16 mouse cellular contexts compared by ENCODE assay signal in genomic region chr7:64371940-64372878, GRCm38 (mm10). TPM values are rescaled to one million over a fixed set of nuclear protein-coding genes. Genes with fewer than 3 reads are reported as not detected.
DNase-seq lines count a peak whose midpoint lies in the region; ATAC-seq and TF ChIP-seq lines count a peak whose summit lies in the region.
"Had no signal": no experiment of that assay in that cellular context is flagged by ENCODE, and none has a peak within 500 bp of the region (broad histone marks: within the 10 kb centered on the region; RNA-seq: fewer than 3 reads in every experiment).

No protein-coding gene starts in this region.

- no peaks in the 10 kb centered on the region for H3K9me3 ChIP-seq in lung, embryonic 14.5 days (ENCODE audit: low read depth, low read length)
- no peaks in the 10 kb centered on the region for H3K9me3 ChIP-seq in embryonic facial prominence, embryonic 10.5 days
- no peaks in the 10 kb centered on the region for H3K9me3 ChIP-seq in neural tube, embryonic 14.5 days (ENCODE audit: control insufficient read depth, low read length)
- H3K9me3 ChIP-seq: stomach, embryonic 15.5 days had no signal

- H3K4me1 ChIP-seq in lung, embryonic 14.5 days (ENCODE audit: insufficient read depth) = no peaks in the 10 kb centered on the region
- peaks cover 14% of the 10 kb centered on the region for H3K4me1 ChIP-seq in embryonic facial prominence, embryonic 10.5 days
- peaks cover 4% of the 10 kb centered on the region; the same call in 1 of the 2 replicates for H3K4me1 ChIP-seq in neural tube, embryonic 14.5 days (ENCODE audit: control insufficient read depth, insufficient read depth, low read length)
- H3K4me1 ChIP-seq: stomach, embryonic 15.5 days had no signal

- TF ChIP-seq CTCF in lung, embryonic 14.5 days (IDR thresholded peaks at IDR 0.05; ENCODE audit: low read depth) = no peak

- H3K27ac ChIP-seq in lung, embryonic 14.5 days (ENCODE audit: low read depth) = no peak overlapping the region
- H3K27ac ChIP-seq in embryonic facial prominence, embryonic 10.5 days (replicated peaks) = no peak overlapping the region
- H3K27ac ChIP-seq in neural tube, embryonic 14.5 days (ENCODE audit: low read depth, low read length) = no peak overlapping the region
- H3K27ac ChIP-seq: kidney, postnatal 0 days; liver, embryonic 14.5 days; stomach, embryonic 15.5 days had no signal

- H3K27me3 ChIP-seq in lung, embryonic 14.5 days (ENCODE audit: insufficient read depth, low read length) = no peaks in the 10 kb centered on the region
- no peaks in the 10 kb centered on the region for H3K27me3 ChIP-seq in embryonic facial prominence, embryonic 10.5 days (replicated peaks; ENCODE audit: low read depth, poor library complexity, severe bottlenecking)
- no peaks in the 10 kb centered on the region for H3K27me3 ChIP-seq in neural tube, embryonic 14.5 days (ENCODE audit: control insufficient read depth, insufficient read depth, low read length)
- H3K27me3 ChIP-seq: stomach, embryonic 15.5 days had no signal

- no peak overlapping the region for H3K4me3 ChIP-seq in lung, embryonic 14.5 days (ENCODE audit: low read depth, low read length)
- peak overlapping the region; percentile 76; the same call in 1 of the 2 replicates for H3K4me3 ChIP-seq in embryonic facial prominence, embryonic 10.5 days
- no peak overlapping the region for H3K4me3 ChIP-seq in neural tube, embryonic 14.5 days (ENCODE audit: low read depth, low read length)

- peak overlapping the region; percentile 67; the same call in 1 of the 2 replicates for H3K4me2 ChIP-seq in lung, embryonic 14.5 days
- no peak overlapping the region for H3K4me2 ChIP-seq in neural tube, embryonic 14.5 days (ENCODE audit: low read depth, low read length)

- peak; percentile 83 for DNase-seq in heart, adult 11 months
- DNase-seq in heart, postnatal 14 days = no peak
- DNase-seq in lung, embryonic 14.5 days = no peak
- DNase-seq in lung, postnatal 4 days = no peak
- no peak for DNase-seq in embryonic facial prominence, embryonic 10.5 days (ENCODE audit: low spot score)
- DNase-seq in cerebellum, postnatal 10 days = no peak
- DNase-seq in adipocyte (ENCODE audit: low spot score) = no peak
- DNase-seq: adrenal gland, postnatal 25 days; cerebellum, adult 8-10 months; gastrocnemius, postnatal 36 days; kidney, adult 11 months had no signal

- H3K36me3 ChIP-seq in lung, embryonic 14.5 days (ENCODE audit: insufficient read depth) = peaks cover 20% of the 10 kb centered on the region
- peaks cover 63% of the 10 kb centered on the region for H3K36me3 ChIP-seq in embryonic facial prominence, embryonic 10.5 days (replicated peaks)
- H3K36me3 ChIP-seq in neural tube, embryonic 14.5 days (ENCODE audit: control insufficient read depth, insufficient read depth, low read length) = peaks cover 9% of the 10 kb centered on the region; the same call in 1 of the 2 replicates

- ATAC-seq in lung, embryonic 14.5 days (ENCODE audit: insufficient read depth) = no peak
- ATAC-seq in neural tube, embryonic 14.5 days (ENCODE audit: low read depth) = no peak
- ATAC-seq: hindbrain, postnatal 0 days had no signal

- no peak overlapping the region for H3K9ac ChIP-seq in lung, embryonic 14.5 days
- H3K9ac ChIP-seq in neural tube, embryonic 14.5 days (replicated peaks; ENCODE audit: low read depth, low read length) = 0 out of 2 replicates have a peak overlapping the region, but pooled peaks have one; percentile 2

- intact Hi-C loops in heart, postnatal 14 days (cut with DNase I) = no loop called here

- WGBS in lung, embryonic 14.5 days = 86% methylated on average over 23 of the region's 23 CpGs
- WGBS in embryonic facial prominence, embryonic 10.5 days = 91% methylated on average over 23 of the region's 23 CpGs
- WGBS in neural tube, embryonic 14.5 days = 87% methylated on average over 23 of the region's 23 CpGs

RNA-seq across cellular contexts. Expression of gene Fan1, which starts 1.7 kb away (rescaled TPM):
- total RNA-seq in heart, postnatal 14 days (2021) = 1 to 10 TPM; 6.7 to 7.7 TPM
- 4.8 and 5.0 TPM in 2 replicates for polyA plus RNA-seq in lung, embryonic 14.5 days (2014; fragmentation: Nextera tagmentation; extraction: Ambion mirVana)
- polyA plus RNA-seq in embryonic facial prominence, embryonic 10.5 days (2016; fragmentation: Nextera tagmentation; extraction: Ambion mirVana) = 9.4 and 10.7 TPM in 2 replicates
- polyA plus RNA-seq in neural tube, embryonic 14.5 days (2014; fragmentation: Nextera tagmentation; extraction: Ambion mirVana) = 6.4 and 6.5 TPM in 2 replicates

RNA-seq across cellular contexts. Expression of gene Mphosph10, which starts 19.9 kb away (rescaled TPM):
- total RNA-seq in heart, postnatal 14 days (2021) = 10 to 100 TPM; 10.3 to 11.7 TPM
- polyA plus RNA-seq in lung, embryonic 14.5 days (2014; fragmentation: Nextera tagmentation; extraction: Ambion mirVana) = 43.4 and 47.4 TPM in 2 replicates
- polyA plus RNA-seq in embryonic facial prominence, embryonic 10.5 days (2016; fragmentation: Nextera tagmentation; extraction: Ambion mirVana) = 53.4 and 56.1 TPM in 2 replicates
- 22.9 and 29.3 TPM in 2 replicates for polyA plus RNA-seq in neural tube, embryonic 14.5 days (2014; fragmentation: Nextera tagmentation; extraction: Ambion mirVana)

RNA-seq across cellular contexts. Expression of gene Mcee, which starts 20.2 kb away (rescaled TPM):
- 100 to 1,000 TPM; 157 to 162 TPM for total RNA-seq in heart, postnatal 14 days (2021)
- 54.8 and 56.8 TPM in 2 replicates for polyA plus RNA-seq in lung, embryonic 14.5 days (2014; fragmentation: Nextera tagmentation; extraction: Ambion mirVana)
- 44.0 and 44.6 TPM in 2 replicates for polyA plus RNA-seq in embryonic facial prominence, embryonic 10.5 days (2016; fragmentation: Nextera tagmentation; extraction: Ambion mirVana)
- polyA plus RNA-seq in neural tube, embryonic 14.5 days (2014; fragmentation: Nextera tagmentation; extraction: Ambion mirVana) = 40.8 and 44.8 TPM in 2 replicates
